Mouse (Mus musculus) hindbrain, embryonic 15.5 days (tissue): Measurements from ENCODE around the gene Bcas3. TPM values are rescaled to one million over a fixed set of nuclear protein-coding genes. Genes with fewer than 3 reads are reported as not detected.

Source experiments
- ATAC-seq: fragments of 200-750 bp; cut with Nextera tagmentation; 2 replicates; pipeline ENCODE4 v1.8.0; 2017; ENCODE audit warnings: low read depth, moderate number of reproducible peaks, moderate TSS enrichment; ENCODE audit not compliant: low FRiP score
- H3K27ac ChIP-seq: fragments of 300-500 bp; sonication (generic); replicated peaks from 2 replicates; pipeline ENCODE4 v1.5.1; 2015; ENCODE audit warnings: mild to moderate bottlenecking, inconsistent platforms
- H3K27me3 ChIP-seq: fragments of 300-500 bp; sonication (generic); 2 replicates; pipeline ENCODE4 v1.6.1; 2015; ENCODE audit warnings: control low read depth, inconsistent platforms
- H3K36me3 ChIP-seq: fragments of 300-500 bp; sonication (generic); 2 replicates; pipeline ENCODE4 v1.6.1; 2015; ENCODE audit warnings: control low read depth, inconsistent platforms
- H3K4me1 ChIP-seq: fragments of 300-500 bp; sonication (generic); replicated peaks from 2 replicates; pipeline ENCODE4 v1.6.1; 2015; ENCODE audit warnings: control low read depth, inconsistent platforms
- H3K4me2 ChIP-seq: fragments of 300-500 bp; sonication (generic); 2 replicates; pipeline ENCODE4 v1.6.1; 2015; ENCODE audit warnings: moderate library complexity, mild to moderate bottlenecking, inconsistent platforms
- H3K4me3 ChIP-seq: fragments of 300-500 bp; sonication (generic); 2 replicates; pipeline ENCODE4 v1.5.1; 2015; ENCODE audit warnings: mild to moderate bottlenecking, inconsistent platforms
- H3K9ac ChIP-seq: fragments of 300-500 bp; sonication (generic); 2 replicates; pipeline ENCODE4 v1.6.1; 2015; ENCODE audit warnings: inconsistent platforms
- H3K9me3 ChIP-seq: fragments of 300-500 bp; sonication (generic); 2 replicates; pipeline ENCODE4 v1.6.1; 2016; ENCODE audit warnings: control low read depth, inconsistent platforms
- WGBS: fragments of 180-500 bp; shearing (Covaris S2); methylation state at CpG from one replicate; pipeline ENCODE4 v1.1.7; 2015; 5-methylcytosine and 5-hydroxymethylcytosine counted together
- polyA plus RNA-seq: library from polyadenylated mRNA; unstranded; fragments of >200 nt; fragmentation: Nextera tagmentation; extraction: Ambion mirVana; gene quantifications from 2 replicates; pipeline ENCODE4 v1.2.1, GENCODE M21; 2015

Gene Bcas3
- polyA plus RNA-seq, 1 experiment from 2014 or later = 31.9 TPM

- H3K9me3 ChIP-seq = no peaks in the 10 kb centered on the region
- H3K27ac ChIP-seq = no peak overlapping the region
- H3K4me1 ChIP-seq = no peaks in the 10 kb centered on the region
- ATAC-seq = no peak
- H3K4me3 ChIP-seq = no peak overlapping the region
- no peak overlapping the region for H3K9ac ChIP-seq
- no peak overlapping the region for H3K4me2 ChIP-seq
- H3K36me3 ChIP-seq = no peaks in the 10 kb centered on the region
- H3K27me3 ChIP-seq = no peaks in the 10 kb centered on the region
- WGBS = 75% methylated on average over 4 of the region's 4 CpGs
Measured at GRCm38 (mm10) chr11:85811229-85811628, 458.3 kb downstream of the Bcas3 start.

GRCm38 (mm10) chr11:85811676-85812075, 458.7 kb downstream of the Bcas3 start:
- 90% methylated on average over 5 of the region's 5 CpGs for WGBS

GRCm38 (mm10) chr11:85812201-85812966, 459.4 kb downstream of the Bcas3 start:
- Histone ChIP-seq H3K36me3 (no peaks in the 10 kb centered on the region), H3K9me3 (no peaks in the 10 kb centered on the region), H3K27ac (no peak overlapping the region), H3K27me3 (no peaks in the 10 kb centered on the region), H3K4me3 (no peak overlapping the region), H3K4me1 (no peaks in the 10 kb centered on the region), H3K4me2 (no peak overlapping the region), H3K9ac (no peak overlapping the region)
- 84% methylated on average over 12 of the region's 12 CpGs for WGBS
- ATAC-seq = no peak

More at GRCm38 (mm10) chr11:85811676-85812075, 458.7 kb downstream of the Bcas3 start:
- Histone ChIP-seq H3K4me2 (no peak overlapping the region), H3K9ac (no peak overlapping the region), H3K27me3 (no peaks in the 10 kb centered on the region), H3K4me3 (no peak overlapping the region), H3K36me3 (no peaks in the 10 kb centered on the region), H3K9me3 (no peaks in the 10 kb centered on the region), H3K27ac (no peak overlapping the region), H3K4me1 (no peaks in the 10 kb centered on the region)
- ATAC-seq = no peak

GRCm38 (mm10) chr11:85814678-85815077, 461.7 kb downstream of the Bcas3 start:
- Histone ChIP-seq H3K27me3 (no peaks in the 10 kb centered on the region), H3K27ac (no peak overlapping the region), H3K4me3 (no peak overlapping the region), H3K4me2 (no peak overlapping the region), H3K9me3 (no peaks in the 10 kb centered on the region), H3K9ac (no peak overlapping the region), H3K36me3 (no peaks in the 10 kb centered on the region), H3K4me1 (no peaks in the 10 kb centered on the region)
- 39% methylated on average over 4 of the region's 4 CpGs for WGBS
- ATAC-seq = no peak

- ATAC-seq = no peak
- no peaks in the 10 kb centered on the region for H3K9me3 ChIP-seq
- no peak overlapping the region for H3K4me2 ChIP-seq
- no peaks in the 10 kb centered on the region for H3K36me3 ChIP-seq
- H3K4me3 ChIP-seq = no peak overlapping the region
- 82% methylated on average over 5 of the region's 5 CpGs for WGBS
- H3K4me1 ChIP-seq = no peaks in the 10 kb centered on the region
- no peak overlapping the region for H3K9ac ChIP-seq
- H3K27me3 ChIP-seq = no peaks in the 10 kb centered on the region
- no peak overlapping the region for H3K27ac ChIP-seq
Measured at GRCm38 (mm10) chr11:85816471-85816870, 463.5 kb downstream of the Bcas3 start.

- 92% methylated on average over 3 of the region's 3 CpGs for WGBS
- no peak overlapping the region for H3K9ac ChIP-seq
- H3K9me3 ChIP-seq = no peaks in the 10 kb centered on the region
- H3K27ac ChIP-seq = no peak overlapping the region
- ATAC-seq = no peak
- H3K4me3 ChIP-seq = no peak overlapping the region
- H3K27me3 ChIP-seq = no peaks in the 10 kb centered on the region
- H3K4me1 ChIP-seq = no peaks in the 10 kb centered on the region
- H3K4me2 ChIP-seq = no peak overlapping the region
- H3K36me3 ChIP-seq = no peaks in the 10 kb centered on the region
Measured at GRCm38 (mm10) chr11:85818401-85818800, 465.4 kb downstream of the Bcas3 start.

- H3K4me1 ChIP-seq = no peaks in the 10 kb centered on the region
- 86% methylated on average over 3 of the region's 3 CpGs for WGBS
- H3K9ac ChIP-seq = no peak overlapping the region
- no peak for ATAC-seq
- H3K9me3 ChIP-seq = no peaks in the 10 kb centered on the region
- H3K4me2 ChIP-seq = no peak overlapping the region
- peaks cover 23% of the 10 kb centered on the region for H3K27me3 ChIP-seq
- no peaks in the 10 kb centered on the region for H3K36me3 ChIP-seq
- no peak overlapping the region for H3K27ac ChIP-seq
- no peak overlapping the region for H3K4me3 ChIP-seq
Measured at GRCm38 (mm10) chr11:85820959-85821358, 468.0 kb downstream of the Bcas3 start.

- Histone ChIP-seq H3K9ac (no peak overlapping the region), H3K4me3 (no peak overlapping the region), H3K27me3 (peaks cover 30% of the 10 kb centered on the region), H3K9me3 (no peaks in the 10 kb centered on the region), H3K4me1 (no peaks in the 10 kb centered on the region), H3K36me3 (no peaks in the 10 kb centered on the region), H3K4me2 (no peak overlapping the region), H3K27ac (no peak overlapping the region)
- no peak for ATAC-seq
- 68% methylated on average over 9 of the region's 9 CpGs for WGBS
Measured at GRCm38 (mm10) chr11:85821659-85822058, 468.7 kb downstream of the Bcas3 start.

GRCm38 (mm10) chr11:85823181-85823580, 470.2 kb downstream of the Bcas3 start:
- H3K27ac ChIP-seq = no peak overlapping the region
- no peak for ATAC-seq
- no peaks in the 10 kb centered on the region for H3K4me1 ChIP-seq
- no peak overlapping the region for H3K4me2 ChIP-seq
- H3K36me3 ChIP-seq = no peaks in the 10 kb centered on the region
- WGBS = 16% methylated on average over 6 of the region's 6 CpGs
- H3K4me3 ChIP-seq = no peak overlapping the region
- no peak overlapping the region for H3K9ac ChIP-seq
- H3K27me3 ChIP-seq = peaks cover 45% of the 10 kb centered on the region
- H3K9me3 ChIP-seq = no peaks in the 10 kb centered on the region

- WGBS = 93% methylated on average over 4 of the region's 4 CpGs
- ATAC-seq = no peak
- Histone ChIP-seq H3K4me3 (no peak overlapping the region), H3K4me1 (no peaks in the 10 kb centered on the region), H3K9ac (no peak overlapping the region), H3K27ac (no peak overlapping the region), H3K4me2 (no peak overlapping the region), H3K27me3 (peaks cover 50% of the 10 kb centered on the region), H3K9me3 (no peaks in the 10 kb centered on the region), H3K36me3 (no peaks in the 10 kb centered on the region)
Measured at GRCm38 (mm10) chr11:85823794-85824193, 470.8 kb downstream of the Bcas3 start.

- ATAC-seq = no peak
- H3K27me3 ChIP-seq = peaks cover 61% of the 10 kb centered on the region
- no peak overlapping the region for H3K27ac ChIP-seq
- peaks cover 9% of the 10 kb centered on the region for H3K4me1 ChIP-seq
- no peak overlapping the region for H3K4me2 ChIP-seq
- H3K9ac ChIP-seq = no peak overlapping the region
- H3K36me3 ChIP-seq = no peaks in the 10 kb centered on the region
- H3K4me3 ChIP-seq = no peak overlapping the region
- 69% methylated on average over 10 of the region's 10 CpGs for WGBS
- no peaks in the 10 kb centered on the region for H3K9me3 ChIP-seq
Measured at GRCm38 (mm10) chr11:85825031-85825430, 472.1 kb downstream of the Bcas3 start.

- H3K4me1 ChIP-seq = peaks cover 12% of the 10 kb centered on the region
- H3K27ac ChIP-seq = no peak overlapping the region
- no peak overlapping the region for H3K9ac ChIP-seq
- no peak for ATAC-seq
- no peaks in the 10 kb centered on the region for H3K36me3 ChIP-seq
- H3K27me3 ChIP-seq = peaks cover 67% of the 10 kb centered on the region
- WGBS = 90% methylated on average over 7 of the region's 7 CpGs
- no peak overlapping the region for H3K4me2 ChIP-seq
- no peaks in the 10 kb centered on the region for H3K9me3 ChIP-seq
- no peak overlapping the region for H3K4me3 ChIP-seq
Measured at GRCm38 (mm10) chr11:85825823-85826222, 472.9 kb downstream of the Bcas3 start.

- Histone ChIP-seq H3K27me3 (peaks cover 72% of the 10 kb centered on the region), H3K9ac (no peak overlapping the region), H3K4me2 (no peak overlapping the region), H3K9me3 (no peaks in the 10 kb centered on the region), H3K4me3 (no peak overlapping the region), H3K27ac (no peak overlapping the region), H3K4me1 (peaks cover 17% of the 10 kb centered on the region), H3K36me3 (no peaks in the 10 kb centered on the region)
- no peak for ATAC-seq
- 31% methylated on average over 9 of the region's 9 CpGs for WGBS
Measured at GRCm38 (mm10) chr11:85827342-85827741, 474.4 kb downstream of the Bcas3 start.
